Mouse (Mus musculus): Measurements from ENCODE around the gene Galnt2.

GRCm38 (mm10) chr8:124393013-124393412 is 161.8 kb downstream of the Galnt2 start:
- TF ChIP-seq POLR2A (IDR thresholded peaks at IDR 0.05; ENCODE audit: low read depth, low read length) (no peak), CTCF (IDR thresholded peaks at IDR 0.05; ENCODE audit: extremely low read depth, insufficient read length, insufficient replicate concordance, low read depth, low read length) (no peak)

All from small intestine, adult 2 months (tissue).